Mouse (Mus musculus): ENCODE measurements around the gene Gtf2f2. TPM values are rescaled to one million over a fixed set of nuclear protein-coding genes. Genes with fewer than 3 reads are reported as not detected.

Gtf2f2 gene
- polyA plus RNA-seq, 1 experiment from 2014 or later, result 55.9 TPM

DNA sequence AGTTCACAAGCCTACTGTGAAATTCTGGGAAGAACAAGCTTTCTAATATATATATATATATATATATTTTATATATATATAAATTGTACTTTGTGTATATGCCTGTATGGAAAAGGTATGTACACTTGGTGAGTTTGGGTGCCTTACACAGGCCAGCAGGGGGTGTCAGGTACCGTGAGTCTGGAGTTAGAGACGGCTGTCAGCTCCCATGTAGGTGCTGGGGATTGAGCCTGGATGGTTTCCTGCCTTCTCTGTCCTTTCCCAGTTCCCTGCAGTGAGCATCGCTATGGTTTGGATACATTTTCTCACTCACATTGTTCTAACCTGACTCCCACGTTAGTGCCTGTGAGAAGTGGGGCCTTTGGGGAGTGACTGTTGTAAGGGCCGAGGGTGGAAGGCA lies 127.3 kb downstream of the Gtf2f2 start:
- H3K27ac ChIP-seq (replicated peaks; ENCODE audit: low read depth, low read length), result no peak overlapping the region
- no peak for ATAC-seq (replicated peaks; ENCODE audit: insufficient number of reproducible peaks, low FRiP score, low TSS enrichment, low read depth)

DNA sequence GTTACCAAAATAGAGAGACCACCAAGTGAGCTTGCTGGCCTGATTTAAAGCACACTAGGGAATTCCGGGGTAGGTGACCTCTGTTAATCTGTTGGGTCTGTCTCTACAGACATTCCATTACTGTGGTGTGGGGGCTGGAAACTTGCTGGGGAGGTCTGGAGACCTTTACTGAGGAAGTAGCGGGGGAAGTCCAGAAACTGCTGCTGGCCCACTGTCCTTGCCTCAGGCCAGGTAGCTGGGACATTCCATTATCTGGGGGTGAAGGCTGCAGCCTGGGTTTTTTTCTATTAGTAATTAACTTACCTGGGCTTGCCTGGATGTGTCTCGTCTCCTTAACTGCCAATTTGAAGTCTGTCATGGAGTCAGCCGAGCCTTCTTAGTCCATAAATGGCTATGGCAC lies 128.8 kb downstream of the Gtf2f2 start:
- no peaks in the 10 kb centered on the region for H3K9me3 ChIP-seq (replicated peaks; ENCODE audit: control insufficient read depth, low read length)
- no peak overlapping the region for H3K27ac ChIP-seq (replicated peaks; ENCODE audit: low read depth, low read length)
- ATAC-seq (replicated peaks; ENCODE audit: insufficient number of reproducible peaks, low FRiP score, low TSS enrichment, low read depth) (no peak), DNase-seq (ENCODE audit: low spot score) (no peak)
- H3K4me3 ChIP-seq (ENCODE audit: low read depth, low read length), result no peak overlapping the region
- H3K27me3 ChIP-seq (ENCODE audit: control insufficient read depth, insufficient read depth, low read length), result no peaks in the 10 kb centered on the region
- WGBS, result 27% methylated on average over 4 of the region's 4 CpGs
- no peak overlapping the region for H3K4me2 ChIP-seq (ENCODE audit: low read depth, low read length)
- H3K9ac ChIP-seq (replicated peaks; ENCODE audit: low read length), result no peak overlapping the region
- H3K4me1 ChIP-seq (ENCODE audit: control insufficient read depth, insufficient read depth, low read length), result no peaks in the 10 kb centered on the region
- H3K36me3 ChIP-seq (replicated peaks; ENCODE audit: control insufficient read depth, insufficient read depth, low read depth, low read length), result no peaks in the 10 kb centered on the region

More for the DNA sequence above, 127.3 kb downstream of the Gtf2f2 start:
- 63% methylated on average over 5 of the region's 5 CpGs for WGBS
- Histone ChIP-seq H3K4me1 (ENCODE audit: control insufficient read depth, insufficient read depth, low read length) (no peaks in the 10 kb centered on the region), H3K4me3 (ENCODE audit: low read depth, low read length) (no peak overlapping the region), H3K36me3 (replicated peaks; ENCODE audit: control insufficient read depth, insufficient read depth, low read depth, low read length) (no peaks in the 10 kb centered on the region), H3K4me2 (ENCODE audit: low read depth, low read length) (no peak overlapping the region), H3K9ac (replicated peaks; ENCODE audit: low read length) (no peak overlapping the region), H3K9me3 (replicated peaks; ENCODE audit: control insufficient read depth, low read length) (no peaks in the 10 kb centered on the region), H3K27me3 (ENCODE audit: control insufficient read depth, insufficient read depth, low read length) (no peaks in the 10 kb centered on the region)
- DNase-seq (ENCODE audit: low spot score), result no peak

DNA sequence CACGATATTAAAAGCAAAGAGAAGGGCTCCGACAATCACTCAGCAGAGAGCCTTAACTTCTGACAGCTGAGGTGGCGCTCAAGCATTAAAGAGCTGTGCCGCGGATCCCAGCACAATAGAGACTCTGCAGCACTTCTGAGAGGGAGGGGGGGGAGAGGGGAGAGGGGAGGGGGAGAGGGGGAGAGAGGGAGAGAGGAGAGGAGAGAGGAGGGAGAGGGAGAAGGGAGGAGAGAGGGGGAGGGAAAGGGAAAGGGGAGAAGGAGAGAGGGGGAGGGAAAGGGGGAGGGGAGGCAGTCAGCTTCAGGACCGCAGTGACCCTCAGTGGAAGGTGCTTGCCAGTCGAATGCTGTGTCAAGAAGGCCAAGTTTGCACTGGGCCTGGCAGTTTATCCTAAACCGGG lies 131.7 kb downstream of the Gtf2f2 start:
- Histone ChIP-seq H3K27me3 (ENCODE audit: control insufficient read depth, insufficient read depth, low read length) (no peaks in the 10 kb centered on the region), H3K4me1 (ENCODE audit: control insufficient read depth, insufficient read depth, low read length) (no peaks in the 10 kb centered on the region), H3K36me3 (replicated peaks; ENCODE audit: control insufficient read depth, insufficient read depth, low read depth, low read length) (no peaks in the 10 kb centered on the region), H3K4me2 (ENCODE audit: low read depth, low read length) (no peak overlapping the region; the same call in 1 of the 2 replicates), H3K9ac (replicated peaks; ENCODE audit: low read length) (no peak overlapping the region), H3K27ac (replicated peaks; ENCODE audit: low read depth, low read length) (no peak overlapping the region), H3K9me3 (replicated peaks; ENCODE audit: control insufficient read depth, low read length) (no peaks in the 10 kb centered on the region), H3K4me3 (ENCODE audit: low read depth, low read length) (no peak overlapping the region)
- DNase-seq (ENCODE audit: low spot score), result peak; percentile 44
- 29% methylated on average over 8 of the region's 8 CpGs for WGBS
- ATAC-seq (replicated peaks; ENCODE audit: insufficient number of reproducible peaks, low FRiP score, low TSS enrichment, low read depth), result no peak

DNA sequence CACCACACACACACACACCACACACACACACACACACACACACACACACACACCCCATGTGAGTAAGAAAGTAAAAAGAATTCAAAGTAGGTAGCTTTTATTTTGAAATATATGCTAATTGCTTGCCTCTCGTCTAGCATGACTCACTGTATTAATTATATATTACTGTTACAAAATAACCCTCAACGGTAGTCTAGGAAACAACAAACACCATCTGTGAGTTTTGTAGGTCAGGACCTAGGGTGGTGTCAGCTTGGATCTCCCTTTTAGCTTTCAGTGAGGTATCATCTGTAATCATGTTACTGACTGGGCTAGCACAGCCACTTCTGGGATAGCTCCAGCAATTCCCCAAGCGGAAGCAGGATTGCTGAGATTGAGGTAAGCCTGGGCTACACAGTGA lies 133.4 kb downstream of the Gtf2f2 start:
- H3K27ac ChIP-seq (replicated peaks; ENCODE audit: low read depth, low read length), result no peak overlapping the region
- no peak for ATAC-seq (replicated peaks; ENCODE audit: insufficient number of reproducible peaks, low FRiP score, low TSS enrichment, low read depth)
- DNase-seq (ENCODE audit: low spot score), result no peak
- no peaks in the 10 kb centered on the region for H3K9me3 ChIP-seq (replicated peaks; ENCODE audit: control insufficient read depth, low read length)
- no peaks in the 10 kb centered on the region for H3K4me1 ChIP-seq (ENCODE audit: control insufficient read depth, insufficient read depth, low read length)
- no peaks in the 10 kb centered on the region for H3K27me3 ChIP-seq (ENCODE audit: control insufficient read depth, insufficient read depth, low read length)
- H3K9ac ChIP-seq (replicated peaks; ENCODE audit: low read length), result no peak overlapping the region
- no peak overlapping the region for H3K4me2 ChIP-seq (ENCODE audit: low read depth, low read length)
- no peaks in the 10 kb centered on the region for H3K36me3 ChIP-seq (replicated peaks; ENCODE audit: control insufficient read depth, insufficient read depth, low read depth, low read length)
- no peak overlapping the region for H3K4me3 ChIP-seq (ENCODE audit: low read depth, low read length)
- WGBS, result 66% methylated on average over 3 of the region's 3 CpGs

DNA sequence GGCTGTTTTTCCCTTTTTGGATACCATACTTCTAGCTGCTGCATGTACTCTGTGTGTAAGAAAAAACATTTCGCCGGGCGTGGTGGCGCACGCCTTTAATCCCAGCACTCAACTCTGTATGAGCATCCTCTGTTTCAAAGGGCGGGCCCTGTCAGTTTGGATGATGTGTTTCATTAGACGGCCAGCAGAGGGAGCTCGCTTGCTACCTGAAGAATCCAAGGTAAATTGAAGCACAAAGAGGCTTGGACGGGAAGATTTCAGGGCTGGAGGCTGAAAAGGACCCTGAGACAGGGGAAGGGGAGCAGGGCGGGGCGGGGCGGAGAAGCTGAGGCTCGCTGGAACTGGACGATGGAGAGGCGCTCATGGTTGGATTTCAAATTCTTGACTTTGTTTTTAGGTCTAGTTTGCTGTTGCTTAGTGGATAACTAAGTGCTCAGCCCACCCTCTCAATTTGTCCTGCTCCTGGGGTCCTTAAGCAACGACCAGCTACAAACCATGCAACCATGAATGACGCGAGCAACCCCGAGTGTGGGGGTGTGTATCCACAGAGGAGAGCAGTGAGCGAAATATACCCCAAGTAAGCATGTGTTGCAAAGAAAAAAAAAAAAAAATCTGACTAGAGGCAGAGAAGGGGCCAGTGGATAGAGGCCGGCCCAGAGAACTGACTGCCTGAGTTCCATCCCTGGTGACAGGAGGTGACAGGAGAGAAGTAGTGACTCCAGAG lies 134.2 kb downstream of the Gtf2f2 start:
- Histone ChIP-seq H3K4me3 (ENCODE audit: low read depth, low read length) (no peak overlapping the region), H3K27me3 (ENCODE audit: control insufficient read depth, insufficient read depth, low read length) (no peaks in the 10 kb centered on the region), H3K4me2 (ENCODE audit: low read depth, low read length) (peak overlapping the region; percentile 25), H3K9ac (replicated peaks; ENCODE audit: low read length) (peak overlapping the region; percentile 19; the same call in 1 of the 2 replicates), H3K36me3 (replicated peaks; ENCODE audit: control insufficient read depth, insufficient read depth, low read depth, low read length) (no peaks in the 10 kb centered on the region), H3K9me3 (replicated peaks; ENCODE audit: control insufficient read depth, low read length) (no peaks in the 10 kb centered on the region), H3K27ac (replicated peaks; ENCODE audit: low read depth, low read length) (no peak overlapping the region), H3K4me1 (ENCODE audit: control insufficient read depth, insufficient read depth, low read length) (no peaks in the 10 kb centered on the region)
- 13% methylated on average over 21 of the region's 21 CpGs for WGBS
- DNase-seq (ENCODE audit: low spot score), result peak; percentile 93
- peak; percentile 35; the same call in 1 of the 2 replicates for ATAC-seq (replicated peaks; ENCODE audit: insufficient number of reproducible peaks, low FRiP score, low TSS enrichment, low read depth)

DNA sequence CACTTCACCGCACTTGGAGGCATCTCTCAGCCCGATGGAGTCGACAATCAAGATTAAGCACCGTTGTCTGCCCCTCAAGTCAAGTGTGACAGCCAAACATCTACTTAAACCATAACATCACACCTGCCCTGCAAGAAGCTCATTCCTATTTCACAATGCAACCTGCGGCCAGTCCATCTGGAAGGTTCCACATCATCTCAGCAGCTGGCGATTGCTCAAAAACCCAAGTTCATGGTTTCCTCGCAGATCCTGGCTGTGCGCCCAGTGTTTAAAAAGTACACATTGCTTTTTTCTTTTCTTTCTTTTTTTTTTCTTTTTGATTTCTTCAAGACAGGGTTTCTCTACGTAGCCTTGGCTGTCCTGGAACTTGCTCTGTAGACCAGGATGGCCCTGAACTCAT lies 137.1 kb downstream of the Gtf2f2 start:
- DNase-seq (ENCODE audit: low spot score) (no peak), ATAC-seq (replicated peaks; ENCODE audit: insufficient number of reproducible peaks, low FRiP score, low TSS enrichment, low read depth) (no peak)
- no peaks in the 10 kb centered on the region for H3K27me3 ChIP-seq (ENCODE audit: control insufficient read depth, insufficient read depth, low read length)
- WGBS, result 90% methylated on average over 9 of the region's 9 CpGs
- H3K36me3 ChIP-seq (replicated peaks; ENCODE audit: control insufficient read depth, insufficient read depth, low read depth, low read length), result no peaks in the 10 kb centered on the region
- no peak overlapping the region for H3K4me2 ChIP-seq (ENCODE audit: low read depth, low read length)
- H3K27ac ChIP-seq (replicated peaks; ENCODE audit: low read depth, low read length), result no peak overlapping the region
- no peak overlapping the region for H3K9ac ChIP-seq (replicated peaks; ENCODE audit: low read length)
- no peaks in the 10 kb centered on the region for H3K9me3 ChIP-seq (replicated peaks; ENCODE audit: control insufficient read depth, low read length)
- H3K4me3 ChIP-seq (ENCODE audit: low read depth, low read length), result no peak overlapping the region
- H3K4me1 ChIP-seq (ENCODE audit: control insufficient read depth, insufficient read depth, low read length), result no peaks in the 10 kb centered on the region

DNA sequence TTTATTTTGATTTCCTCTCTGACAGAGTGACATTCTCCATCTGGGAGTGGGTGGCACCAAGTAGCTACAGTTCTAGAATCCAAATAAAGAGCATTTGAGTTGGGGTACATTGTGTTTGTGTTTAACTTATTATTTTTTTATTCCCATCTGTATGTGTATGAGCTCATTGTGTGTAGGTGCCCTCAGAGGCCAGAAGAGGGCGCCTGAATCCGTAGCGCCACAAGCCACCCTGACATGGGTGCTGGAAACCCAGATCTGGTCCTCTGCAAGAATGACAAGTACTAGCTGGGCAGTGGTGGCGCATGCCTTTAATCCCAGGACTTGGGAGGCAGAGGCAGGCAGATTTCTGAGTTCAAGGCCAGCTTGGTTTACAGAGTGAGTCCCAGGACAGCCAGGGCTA lies 138.9 kb downstream of the Gtf2f2 start:
- H3K27ac ChIP-seq (replicated peaks; ENCODE audit: low read depth, low read length), result no peak overlapping the region
- no peaks in the 10 kb centered on the region for H3K4me1 ChIP-seq (ENCODE audit: control insufficient read depth, insufficient read depth, low read length)
- WGBS, result 89% methylated on average over 4 of the region's 4 CpGs
- no peak overlapping the region for H3K4me3 ChIP-seq (ENCODE audit: low read depth, low read length)
- H3K9ac ChIP-seq (replicated peaks; ENCODE audit: low read length), result no peak overlapping the region
- ATAC-seq (replicated peaks; ENCODE audit: insufficient number of reproducible peaks, low FRiP score, low TSS enrichment, low read depth) (no peak), DNase-seq (ENCODE audit: low spot score) (no peak)
- no peak overlapping the region for H3K4me2 ChIP-seq (ENCODE audit: low read depth, low read length)
- H3K9me3 ChIP-seq (replicated peaks; ENCODE audit: control insufficient read depth, low read length), result no peaks in the 10 kb centered on the region
- no peaks in the 10 kb centered on the region for H3K27me3 ChIP-seq (ENCODE audit: control insufficient read depth, insufficient read depth, low read length)
- no peaks in the 10 kb centered on the region for H3K36me3 ChIP-seq (replicated peaks; ENCODE audit: control insufficient read depth, insufficient read depth, low read depth, low read length)

DNA sequence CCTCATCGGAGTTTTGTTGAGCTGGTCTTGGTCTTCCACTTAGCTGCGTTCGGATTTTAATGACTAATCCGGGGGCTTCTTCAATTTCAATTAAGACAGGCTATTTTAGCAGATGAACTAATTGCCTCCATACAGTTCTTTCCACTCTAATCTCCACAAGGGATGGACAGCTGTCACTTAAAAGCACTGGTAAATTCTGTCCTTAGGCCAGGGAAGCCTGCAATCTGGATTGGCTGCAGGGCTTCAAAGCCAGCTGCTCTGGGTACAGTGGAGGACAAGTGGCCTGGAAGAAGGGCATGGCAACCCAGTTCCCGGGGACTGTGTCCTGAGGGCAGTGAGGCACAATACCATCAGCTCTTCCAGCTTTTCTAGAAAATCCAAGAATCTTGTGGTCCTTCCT lies 139.6 kb downstream of the Gtf2f2 start:
- H3K4me1 ChIP-seq (ENCODE audit: control insufficient read depth, insufficient read depth, low read length), result no peaks in the 10 kb centered on the region
- ATAC-seq (replicated peaks; ENCODE audit: insufficient number of reproducible peaks, low FRiP score, low TSS enrichment, low read depth), result no peak
- H3K36me3 ChIP-seq (replicated peaks; ENCODE audit: control insufficient read depth, insufficient read depth, low read depth, low read length), result no peaks in the 10 kb centered on the region
- no peak overlapping the region for H3K9ac ChIP-seq (replicated peaks; ENCODE audit: low read length)
- 10% methylated on average over 4 of the region's 5 CpGs for WGBS
- H3K4me3 ChIP-seq (ENCODE audit: low read depth, low read length), result no peak overlapping the region
- H3K9me3 ChIP-seq (replicated peaks; ENCODE audit: control insufficient read depth, low read length), result no peaks in the 10 kb centered on the region
- H3K4me2 ChIP-seq (ENCODE audit: low read depth, low read length), result no peak overlapping the region
- no peak for DNase-seq (ENCODE audit: low spot score)
- H3K27me3 ChIP-seq (ENCODE audit: control insufficient read depth, insufficient read depth, low read length), result no peaks in the 10 kb centered on the region
- H3K27ac ChIP-seq (replicated peaks; ENCODE audit: low read depth, low read length), result no peak overlapping the region

Data from embryonic facial prominence, embryonic 11.5 days (tissue).